Mouse (Mus musculus) ES-CJ7 (cell line): ENCODE measurements at regions not wholly inside any gene's neighbourhood (a gene's known extent, or its start where the extent isn't known, plus 50 kb on each side); places are given as distances from the start of the nearest gene placed in this dataset.

Experiments used
- DNase-seq: peaks from one replicate; pipeline ENCODE4 v3.0.0; 2011; ENCODE audit warnings: low read depth, low spot score

GRCm38 (mm10) chr10:60891476-60892170 is 60.2 kb upstream of the Unc5b start:
- DNase-seq: no peak

GRCm38 (mm10) chr10:60889792-60890191 is 58.4 kb upstream of the Unc5b start:
- no peak for DNase-seq

- no peak for DNase-seq
Observed at GRCm38 (mm10) chr10:60888541-60888940, 57.2 kb upstream of the Unc5b start.

GRCm38 (mm10) chr10:60885348-60886275 is 54.2 kb upstream of the Unc5b start:
- no peak for DNase-seq

GRCm38 (mm10) chr10:60884806-60885205 is 53.4 kb upstream of the Unc5b start:
- peak; percentile 51 for DNase-seq
